Mouse (Mus musculus) layer of hippocampus, postnatal 10 days (tissue): ENCODE measurements around the gene Gm9507. TPM values are rescaled to one million over a fixed set of nuclear protein-coding genes. Genes with fewer than 3 reads are reported as not detected.
"Not testable (repeated sequence)": the region's sequence is repeated elsewhere in the genome, so short reads cannot be mapped to it uniquely, and the experiment has no call there.

Experiments
- DNase-seq, 2 experiments: peaks; one replicate each; pipeline ENCODE4 v3.0.0; 2021; ENCODE audit warnings: low spot score in 2 of 2
- total RNA-seq, 2 experiments: library from RNA; stranded (reverse); gene quantifications; 2 replicates each; pipeline ENCODE4 v1.2.3; 2021

The Gm9507 gene
- total RNA-seq, 2 experiments from 2014 or later: not detected

DNA sequence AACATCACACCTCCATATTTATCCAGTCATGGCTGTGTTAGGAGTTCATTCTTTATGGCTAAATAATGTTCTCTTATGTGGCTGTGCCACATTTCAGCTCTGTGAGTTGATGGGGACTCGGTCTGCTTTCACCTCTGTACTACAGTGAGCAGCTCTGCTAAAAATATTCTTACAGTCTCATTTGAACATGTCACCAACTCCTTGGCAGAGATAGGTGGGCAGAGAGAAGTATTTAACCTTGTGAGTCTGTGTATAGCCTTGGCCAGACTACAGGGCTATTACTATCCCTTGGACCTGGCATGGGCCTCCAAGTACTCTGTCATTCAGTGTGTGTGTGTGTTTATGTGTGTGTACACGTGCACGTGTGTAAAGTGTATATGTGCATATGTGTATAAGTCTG is 39.5 kb downstream of the Gm9507 start:
- DNase-seq: not testable (repeated sequence)

DNA sequence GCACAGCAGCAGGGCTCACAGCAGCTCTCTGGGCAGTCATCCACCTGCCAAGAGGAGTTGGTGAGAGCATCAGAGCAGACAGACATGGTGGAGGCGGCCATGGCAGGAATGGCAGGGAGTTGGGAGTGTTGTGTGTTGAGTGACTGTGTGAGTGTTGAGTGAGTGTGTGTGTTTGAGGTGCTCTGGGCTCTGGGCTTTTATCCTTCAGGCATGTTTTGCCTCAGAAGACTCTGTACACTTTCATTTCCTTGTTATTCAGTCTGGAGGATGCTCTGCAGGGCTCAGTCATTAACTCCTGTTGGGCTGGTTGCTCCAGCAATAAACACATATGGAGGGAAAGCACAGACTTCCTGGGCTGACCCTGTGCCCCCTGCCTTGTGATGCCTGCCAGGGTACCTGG is 40.4 kb downstream of the Gm9507 start, which contains the start of gene Gm3238:
TSS of gene Gm3238 (minus strand) at position 101 of the 400 bp plus-strand sequence.
- not testable (repeated sequence) for DNase-seq

DNA sequence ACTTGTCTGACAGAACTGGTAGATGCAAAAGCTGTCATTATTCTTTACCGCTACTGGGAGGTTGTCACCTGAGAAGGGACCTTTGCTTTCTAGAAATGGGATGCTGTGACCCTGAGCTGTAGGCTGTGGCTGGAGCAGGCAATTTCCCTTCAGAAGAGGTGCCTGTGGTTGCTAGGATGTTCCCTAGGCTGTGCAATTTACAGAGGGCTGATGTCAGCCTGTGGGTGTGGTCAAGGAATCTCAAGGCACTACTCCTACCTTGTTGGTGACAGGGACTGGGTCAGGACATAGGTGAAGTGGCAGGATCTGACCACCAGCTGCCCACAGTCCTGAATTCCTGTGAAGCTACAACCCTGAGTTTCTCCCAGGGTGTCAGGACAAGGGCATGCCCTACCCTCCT is 41.9 kb downstream of the Gm9507 start:
- DNase-seq: no peak

Other genes starting within 250 kb of the Gm9507 start
- gene Pttg1ip, start 230.1 kb downstream of the Gm9507 start, total RNA-seq: 10 to 100 TPM; 71.6 to 82.0 TPM
- gene Sumo3, start 205.7 kb downstream of the Gm9507 start, total RNA-seq: 100 to 1,000 TPM; 129 to 156 TPM
- 10 to 100 TPM; 17.9 to 34.8 TPM for gene Gm49325, start 205.6 kb downstream of the Gm9507 start, total RNA-seq
- 10 to 100 TPM; 46.6 to 54.3 TPM for gene Ube2g2, start 189.6 kb downstream of the Gm9507 start, total RNA-seq
- not detected for gene Tspear, start 125.3 kb downstream of the Gm9507 start, total RNA-seq
- not detected for gene Gm19402, start 121.1 kb downstream of the Gm9507 start, total RNA-seq
- not detected for gene Gm9508, start 114.6 kb downstream of the Gm9507 start, total RNA-seq
- not detected for gene Gm10272, start 105.2 kb downstream of the Gm9507 start, total RNA-seq
- not detected for gene Gm10024, start 100.4 kb downstream of the Gm9507 start, total RNA-seq
- not detected for gene Gm10142, start 96.0 kb downstream of the Gm9507 start, total RNA-seq
- not detected for gene Krtap12-1, start 91.2 kb downstream of the Gm9507 start, total RNA-seq
- gene Gm10100, start 85.4 kb downstream of the Gm9507 start, total RNA-seq: not detected
- not detected for gene Gm18596, start 69.2 kb downstream of the Gm9507 start, total RNA-seq
- gene Gm9736, start 60.5 kb downstream of the Gm9507 start, total RNA-seq: not detected
- gene Gm3233, start 52.2 kb downstream of the Gm9507 start, total RNA-seq: not detected
- not detected for gene Gm3238, start 40.5 kb downstream of the Gm9507 start, total RNA-seq
- gene Gm7138, start 34.9 kb downstream of the Gm9507 start, total RNA-seq: not detected
- gene Gm3250, start 29.3 kb downstream of the Gm9507 start, total RNA-seq: not detected
- gene Gm7137, start 23.6 kb downstream of the Gm9507 start, total RNA-seq: not detected
- not detected for gene Gm9639, start 16.8 kb downstream of the Gm9507 start, total RNA-seq
- gene Gm19668, start 12.7 kb downstream of the Gm9507 start, total RNA-seq: not detected
- gene Gm2696, start 2.8 kb upstream of the Gm9507 start, total RNA-seq: not detected
- gene Krtap10-4, start 15.3 kb upstream of the Gm9507 start, total RNA-seq: not detected
- gene Krtap10-10, start 24.1 kb upstream of the Gm9507 start, total RNA-seq: not detected
- gene Gm36176, start 35.0 kb upstream of the Gm9507 start, total RNA-seq: not detected
- not detected for gene Gm10318, start 41.0 kb upstream of the Gm9507 start, total RNA-seq
- gene Gm3285, start 50.1 kb upstream of the Gm9507 start, total RNA-seq: not detected
- 10 to 100 TPM; 19.2 to 20.6 TPM for gene Lrrc3, start 90.7 kb upstream of the Gm9507 start, total RNA-seq
- 10 to 100 TPM; 26.0 to 27.3 TPM for gene Trpm2, start 158.7 kb upstream of the Gm9507 start, total RNA-seq
- 10 to 100 TPM; 32.7 to 42.5 TPM for gene 1810043G02Rik, start 166.7 kb upstream of the Gm9507 start, total RNA-seq
- 100 to 1,000 TPM; 112 to 116 TPM for gene Pfkl, start 198.2 kb upstream of the Gm9507 start, total RNA-seq
- not detected for gene Dnmt3l, start 230.1 kb upstream of the Gm9507 start, total RNA-seq
- under 1 TPM; 0.36 to 0.50 TPM for gene Aire, start 231.8 kb upstream of the Gm9507 start, total RNA-seq